15 mouse cellular contexts compared by ENCODE assay signal in the genomic region with DNA sequence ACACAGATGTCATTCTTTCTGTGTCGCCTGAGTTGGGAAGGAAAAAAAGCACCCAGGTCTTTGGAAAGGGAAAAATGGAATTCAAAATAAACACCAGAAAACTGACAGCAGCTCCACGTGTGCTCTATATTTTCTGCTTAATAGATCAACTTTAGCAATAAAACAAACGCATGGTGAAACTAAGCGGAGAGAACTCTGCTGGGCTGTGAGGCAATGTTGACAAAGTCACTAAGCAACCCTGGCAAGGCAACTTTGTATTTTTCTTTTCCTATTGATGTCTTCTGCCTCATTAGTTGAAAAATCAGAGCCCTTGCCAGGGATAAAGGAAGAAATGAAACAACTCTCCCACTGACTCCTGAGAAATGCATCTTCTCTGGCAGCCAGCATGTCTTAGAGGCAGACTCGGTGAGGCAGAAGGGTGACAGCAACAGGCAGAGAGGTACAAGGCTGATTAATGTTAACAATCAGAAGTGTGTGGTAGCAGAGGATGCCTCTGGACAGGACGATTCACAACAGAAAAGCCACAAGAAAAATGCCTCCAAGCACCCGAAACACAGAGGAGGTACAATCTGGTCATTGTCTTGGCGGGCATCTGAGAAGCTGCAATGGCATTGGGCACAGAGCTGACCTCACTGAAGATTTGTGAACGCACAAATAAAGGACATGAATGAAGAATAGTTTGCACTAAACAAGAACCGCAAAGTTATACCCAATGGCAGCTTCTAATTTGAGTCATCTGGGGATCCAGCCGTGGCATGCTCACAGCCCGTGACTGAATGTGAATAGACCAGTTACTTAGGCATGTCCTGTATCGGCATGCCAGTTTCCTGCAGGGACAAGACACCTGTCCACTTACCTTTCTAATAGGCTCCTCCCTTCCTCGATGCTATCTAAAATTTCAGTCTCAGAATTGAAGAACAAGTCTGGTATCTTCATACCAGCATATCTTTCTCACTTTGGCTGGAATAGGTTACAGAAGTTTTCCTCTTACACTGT.
A peak's percentile ranks its signal among the peaks of the same experiment; 100 is the strongest.
DNase-seq lines count a peak whose midpoint lies in the region; ATAC-seq and TF ChIP-seq lines count a peak whose summit lies in the region.
"Had no signal": no experiment of that assay in that cellular context is flagged by ENCODE, and none has a peak within 500 bp of the region (broad histone marks: within the 10 kb centered on the region; RNA-seq: fewer than 3 reads in every experiment).

No protein-coding gene starts in this region.

- no peaks in the 10 kb centered on the region for H3K36me3 ChIP-seq in neural tube, embryonic 13.5 days
- no peaks in the 10 kb centered on the region for H3K36me3 ChIP-seq in lung, embryonic 14.5 days (ENCODE audit: insufficient read depth)
- no peaks in the 10 kb centered on the region for H3K36me3 ChIP-seq in kidney, embryonic 15.5 days
- H3K36me3 ChIP-seq: heart, embryonic 10.5 days; limb, embryonic 13.5 days had no signal

- ATAC-seq in neural tube, embryonic 13.5 days (ENCODE audit: low read depth), result peak; percentile 65
- peak; percentile 47; the same call in 1 of the 2 replicates for ATAC-seq in lung, embryonic 14.5 days (ENCODE audit: insufficient read depth)
- no peak for ATAC-seq in kidney, embryonic 15.5 days (replicated peaks; ENCODE audit: low FRiP score)
- ATAC-seq: forebrain, embryonic 16.5 days had no signal

- no peak for TF ChIP-seq CTCF in lung, embryonic 14.5 days (IDR thresholded peaks at IDR 0.05; ENCODE audit: low read depth)

- H3K27me3 ChIP-seq in neural tube, embryonic 13.5 days, result no peaks in the 10 kb centered on the region
- no peaks in the 10 kb centered on the region for H3K27me3 ChIP-seq in lung, embryonic 14.5 days (ENCODE audit: insufficient read depth, low read length)
- H3K27me3 ChIP-seq in kidney, embryonic 15.5 days, result no peaks in the 10 kb centered on the region
- H3K27me3 ChIP-seq: CH12.LX; limb, embryonic 13.5 days had no signal

- intact Hi-C loops in heart, postnatal 10 days (cut with DNase I), result no loop called here

- no peak overlapping the region for H3K27ac ChIP-seq in neural tube, embryonic 13.5 days (replicated peaks)
- H3K27ac ChIP-seq in lung, embryonic 14.5 days (ENCODE audit: low read depth), result no peak overlapping the region
- no peak overlapping the region for H3K27ac ChIP-seq in kidney, embryonic 15.5 days
- H3K27ac ChIP-seq: heart, embryonic 10.5 days; limb, embryonic 13.5 days had no signal

- peaks cover 6% of the 10 kb centered on the region; the same call in 1 of the 2 replicates for H3K4me1 ChIP-seq in neural tube, embryonic 13.5 days (replicated peaks)
- H3K4me1 ChIP-seq in lung, embryonic 14.5 days (ENCODE audit: insufficient read depth), result peaks cover 3% of the 10 kb centered on the region; the same call in 1 of the 2 replicates
- H3K4me1 ChIP-seq in kidney, embryonic 15.5 days, result peaks cover 12% of the 10 kb centered on the region; the same call in 1 of the 2 replicates
- H3K4me1 ChIP-seq: heart, embryonic 10.5 days had no signal

- peak; percentile 80 for DNase-seq in heart, adult 11 months
- DNase-seq in heart, postnatal 10 days, result no peak
- no peak for DNase-seq in neural tube, embryonic 10.5 days (ENCODE audit: extremely low spot score, low spot score)
- DNase-seq in lung, embryonic 14.5 days, result peak; percentile 72
- DNase-seq in urinary bladder, postnatal 25 days (ENCODE audit: low spot score), result peak; percentile 41
- DNase-seq: adrenal gland, postnatal 25 days; cerebellum, adult 8-10 months; kidney, postnatal 10 days; thymus, postnatal 25 days had no signal

- no peak overlapping the region for H3K4me2 ChIP-seq in neural tube, embryonic 13.5 days
- H3K4me2 ChIP-seq in lung, embryonic 14.5 days, result no peak overlapping the region
- no peak overlapping the region for H3K4me2 ChIP-seq in kidney, embryonic 15.5 days
- H3K4me2 ChIP-seq: limb, embryonic 13.5 days had no signal

- H3K9ac ChIP-seq in neural tube, embryonic 13.5 days, result no peak overlapping the region
- H3K9ac ChIP-seq in lung, embryonic 14.5 days, result no peak overlapping the region
- no peak overlapping the region for H3K9ac ChIP-seq in kidney, embryonic 15.5 days
- H3K9ac ChIP-seq: limb, embryonic 13.5 days had no signal

- H3K9me3 ChIP-seq in neural tube, embryonic 13.5 days, result no peaks in the 10 kb centered on the region
- no peaks in the 10 kb centered on the region for H3K9me3 ChIP-seq in lung, embryonic 14.5 days (ENCODE audit: low read depth, low read length)
- H3K9me3 ChIP-seq in kidney, embryonic 15.5 days (replicated peaks), result no peaks in the 10 kb centered on the region
- H3K9me3 ChIP-seq: heart, embryonic 10.5 days; limb, embryonic 13.5 days had no signal

- no peak overlapping the region for H3K4me3 ChIP-seq in neural tube, embryonic 13.5 days
- no peak overlapping the region for H3K4me3 ChIP-seq in lung, embryonic 14.5 days (ENCODE audit: low read depth, low read length)
- H3K4me3 ChIP-seq in kidney, embryonic 15.5 days (replicated peaks), result no peak overlapping the region
- H3K4me3 ChIP-seq: heart, embryonic 10.5 days; limb, embryonic 13.5 days had no signal

- 52% methylated on average over 14 of the region's 14 CpGs for WGBS in neural tube, embryonic 13.5 days
- 62% methylated on average over 14 of the region's 14 CpGs for WGBS in lung, embryonic 14.5 days
- WGBS in kidney, embryonic 15.5 days, result 72% methylated on average over 14 of the region's 14 CpGs

Comparison
In these comparisons a context has a peak if more than half of its experiments do, and no peak if none do; other contexts are left out.
1. DNase-seq: peak in heart, adult 11 months (single experiment), lung, embryonic 14.5 days (single experiment) and urinary bladder, postnatal 25 days (single experiment); none in heart, postnatal 10 days (0 of 2) and neural tube, embryonic 10.5 days (single experiment).